Mouse (Mus musculus) intestine, postnatal 0 days (tissue): ENCODE measurements around the gene Krtap10-10. TPM values are rescaled to one million over a fixed set of nuclear protein-coding genes. Genes with fewer than 3 reads are reported as not detected.

Source experiments
- ATAC-seq: fragments of 200-750 bp; cut with Nextera tagmentation; 2 replicates; pipeline ENCODE4 v1.8.0; 2017; ENCODE audit warnings: mild to moderate bottlenecking, moderate TSS enrichment, moderate library complexity
- H3K27ac ChIP-seq: fragments of 300-500 bp; sonication (generic); 2 replicates; pipeline ENCODE4 v1.5.1; 2014; ENCODE audit warnings: mild to moderate bottlenecking, low read depth, low read length, moderate library complexity
- H3K27me3 ChIP-seq: fragments of 300-500 bp; sonication (generic); replicated peaks from 2 replicates; pipeline ENCODE4 v1.6.1; 2014; ENCODE audit warnings: low read length, mixed read lengths; ENCODE audit not compliant: control insufficient read depth, insufficient read depth
- H3K36me3 ChIP-seq: fragments of 300-500 bp; sonication (generic); 2 replicates; pipeline ENCODE4 v1.6.1; 2014; ENCODE audit warnings: mild to moderate bottlenecking, moderate library complexity; ENCODE audit not compliant: control insufficient read depth, insufficient read depth
- H3K4me1 ChIP-seq: fragments of 300-500 bp; sonication (generic); replicated peaks from 2 replicates; pipeline ENCODE4 v1.6.1; 2014; ENCODE audit warnings: antibody characterized with exemption, low read length, mixed read lengths; ENCODE audit not compliant: control insufficient read depth, insufficient read depth
- H3K4me2 ChIP-seq: fragments of 300-500 bp; sonication (generic); replicated peaks from 2 replicates; pipeline ENCODE4 v1.6.1; 2014; ENCODE audit warnings: low read depth, mild to moderate bottlenecking, moderate library complexity
- H3K4me3 ChIP-seq: fragments of 300-500 bp; sonication (generic); 2 replicates; pipeline ENCODE4 v1.5.1; 2014; ENCODE audit warnings: low read depth, low read length
- H3K9ac ChIP-seq: fragments of 300-500 bp; sonication (generic); 2 replicates; pipeline ENCODE4 v1.6.1; 2014; ENCODE audit warnings: mild to moderate bottlenecking, low read depth, low read length
- H3K9me3 ChIP-seq: fragments of 300-500 bp; sonication (generic); 2 replicates; pipeline ENCODE4 v1.6.1; 2016; ENCODE audit warnings: mixed run types; ENCODE audit not compliant: control insufficient read depth
- CTCF ChIP-seq: sonication (generic); IDR thresholded peaks from 2 replicates; pipeline ENCODE4 v1.5.1; 2016; ENCODE audit warnings: low read depth, mild to moderate bottlenecking, control low read depth, antibody characterized with exemption, moderate library complexity
- WGBS: fragments of 180-500 bp; shearing (Covaris S2); extraction: QIAGEN DNeasy Blood & Tissue Kit; methylation state at CpG from one replicate; pipeline ENCODE4 v1.1.7; 2014; 5-methylcytosine and 5-hydroxymethylcytosine counted together
- polyA plus RNA-seq: library from polyadenylated mRNA; unstranded; fragments of >200 nt; fragmentation: Nextera tagmentation; extraction: Ambion mirVana; gene quantifications from 2 replicates; pipeline ENCODE4 v1.2.1, GENCODE M21; 2015

Krtap10-10 gene
- polyA plus RNA-seq, 1 experiment from 2014 or later = not detected

- ATAC-seq = peak; percentile 65
- 43% methylated on average over 8 of the region's 8 CpGs for WGBS
- no peak within 1 kb of the TSS for H3K4me2 ChIP-seq
- no peak within 1 kb of the TSS for H3K4me3 ChIP-seq
- no peaks in the 10 kb centered on the region for H3K27me3 ChIP-seq
- no peak for TF ChIP-seq CTCF
- no peaks in the 10 kb centered on the region for H3K9me3 ChIP-seq
- H3K36me3 ChIP-seq = no peaks in the 10 kb centered on the region
- H3K4me1 ChIP-seq = no peaks in the 10 kb centered on the region; the same call in 1 of the 2 replicates
- no peak within 1 kb of the TSS for H3K9ac ChIP-seq
- H3K27ac ChIP-seq = no peak within 1 kb of the TSS
These were observed 36.7 kb upstream of the Krtap10-10 start, which contains the start of gene Gm19668 for GRCm38 (mm10) chr10:77798921-77799508. Gene Gm19668 (minus strand): TSS chr10:77799133.

- 39% methylated on average over 3 of the region's 3 CpGs for WGBS
- Histone ChIP-seq H3K4me1 (no peaks in the 10 kb centered on the region), H3K27ac (no peak overlapping the region), H3K4me3 (no peak overlapping the region), H3K36me3 (no peaks in the 10 kb centered on the region), H3K4me2 (no peak overlapping the region), H3K9me3 (no peaks in the 10 kb centered on the region), H3K27me3 (no peaks in the 10 kb centered on the region), H3K9ac (no peak overlapping the region)
- no peak for TF ChIP-seq CTCF
- peak; percentile 77; the same call in 1 of the 2 replicates for ATAC-seq
These were observed 31.7 kb upstream of the Krtap10-10 start for GRCm38 (mm10) chr10:77804095-77804494.

GRCm38 (mm10) chr10:77811743-77812142, 24.0 kb upstream of the Krtap10-10 start, which contains the start of gene Gm9507:
Gene Gm9507 (minus strand): TSS chr10:77811843.
- H3K36me3 ChIP-seq = no peaks in the 10 kb centered on the region
- WGBS = 56% methylated on average over 5 of the region's 5 CpGs

GRCm38 (mm10) chr10:77814382-77814781, 21.4 kb upstream of the Krtap10-10 start, which contains the start of gene Gm2696:
Gene Gm2696 (plus strand): TSS chr10:77814682.
- 37% methylated on average over 4 of the region's 4 CpGs for WGBS
- no peak within 1 kb of the TSS for H3K27ac ChIP-seq
- no peak for TF ChIP-seq CTCF

More at GRCm38 (mm10) chr10:77811743-77812142, 24.0 kb upstream of the Krtap10-10 start, which contains the start of gene Gm9507:
- no peak for ATAC-seq
- no peak within 1 kb of the TSS for H3K27ac ChIP-seq
- no peak for TF ChIP-seq CTCF
- H3K9ac ChIP-seq = no peak within 1 kb of the TSS
- no peak within 1 kb of the TSS for H3K4me2 ChIP-seq
- H3K27me3 ChIP-seq = no peaks in the 10 kb centered on the region
- H3K4me1 ChIP-seq = no peaks in the 10 kb centered on the region
- H3K4me3 ChIP-seq = no peak within 1 kb of the TSS
- H3K9me3 ChIP-seq = no peaks in the 10 kb centered on the region

GRCm38 (mm10) chr10:77815514-77815913, 20.2 kb upstream of the Krtap10-10 start:
- Histone ChIP-seq H3K27me3 (no peaks in the 10 kb centered on the region), H3K4me1 (no peaks in the 10 kb centered on the region), H3K9ac (no peak overlapping the region), H3K9me3 (no peaks in the 10 kb centered on the region), H3K4me2 (no peak overlapping the region), H3K27ac (no peak overlapping the region), H3K36me3 (no peaks in the 10 kb centered on the region), H3K4me3 (no peak overlapping the region)
- WGBS = 32% methylated on average over 5 of the region's 5 CpGs
- ATAC-seq = no peak
- peak; percentile 70 for TF ChIP-seq CTCF

More at GRCm38 (mm10) chr10:77814382-77814781, 21.4 kb upstream of the Krtap10-10 start, which contains the start of gene Gm2696:
- no peak for ATAC-seq
- H3K27me3 ChIP-seq = no peaks in the 10 kb centered on the region
- no peak within 1 kb of the TSS for H3K9ac ChIP-seq
- no peaks in the 10 kb centered on the region for H3K9me3 ChIP-seq
- H3K4me3 ChIP-seq = no peak within 1 kb of the TSS
- no peak within 1 kb of the TSS for H3K4me2 ChIP-seq
- no peaks in the 10 kb centered on the region for H3K36me3 ChIP-seq
- no peaks in the 10 kb centered on the region for H3K4me1 ChIP-seq

GRCm38 (mm10) chr10:77818523-77818922, 17.2 kb upstream of the Krtap10-10 start:
- Histone ChIP-seq H3K27ac (no peak overlapping the region), H3K27me3 (no peaks in the 10 kb centered on the region), H3K4me1 (no peaks in the 10 kb centered on the region), H3K4me3 (no peak overlapping the region), H3K4me2 (no peak overlapping the region), H3K36me3 (no peaks in the 10 kb centered on the region), H3K9me3 (no peaks in the 10 kb centered on the region), H3K9ac (no peak overlapping the region)
- TF ChIP-seq CTCF = no peak
- WGBS = 95% methylated on average over 4 of the region's 4 CpGs
- ATAC-seq = no peak
